Mouse (Mus musculus) liver, embryonic 11.5 days (tissue): ENCODE measurements around the gene Cldnd1. TPM values are rescaled to one million over a fixed set of nuclear protein-coding genes. Genes with fewer than 3 reads are reported as not detected.
A peak's percentile ranks its signal among the peaks of the same experiment; 100 is the strongest.

ENCODE experiments used
- ATAC-seq: fragments of 200-750 bp; cut with Nextera tagmentation; replicated peaks from 2 replicates; pipeline ENCODE4 v1.8.0; 2017; ENCODE audit warnings: moderate number of reproducible peaks, mild to moderate bottlenecking, moderate TSS enrichment, moderate library complexity; ENCODE audit not compliant: low FRiP score
- DNase-seq: peaks from one replicate; pipeline ENCODE4 v3.0.0-alpha.2; 2017; ENCODE audit warnings: low spot score
- H3K27ac ChIP-seq: fragments of 300-500 bp; sonication (generic); 2 replicates; pipeline ENCODE4 v1.5.1; 2014; ENCODE audit warnings: mild to moderate bottlenecking, low read depth, low read length, control low read depth
- H3K27me3 ChIP-seq: fragments of 300-500 bp; sonication (generic); replicated peaks from 2 replicates; pipeline ENCODE4 v1.6.1; 2014; ENCODE audit warnings: low read length, mixed read lengths; ENCODE audit not compliant: control insufficient read depth, insufficient read depth
- H3K36me3 ChIP-seq: fragments of 300-500 bp; sonication (generic); 2 replicates; pipeline ENCODE4 v1.6.1; 2014; ENCODE audit warnings: mild to moderate bottlenecking, low read length, moderate library complexity, mixed read lengths; ENCODE audit not compliant: control insufficient read depth, insufficient read depth
- H3K4me1 ChIP-seq: fragments of 300-500 bp; sonication (generic); replicated peaks from 2 replicates; pipeline ENCODE4 v1.6.1; 2014; ENCODE audit warnings: low read length, mixed read lengths; ENCODE audit not compliant: control insufficient read depth, insufficient read depth
- H3K4me2 ChIP-seq: fragments of 300-500 bp; sonication (generic); 2 replicates; pipeline ENCODE4 v1.6.1; 2014; ENCODE audit warnings: mild to moderate bottlenecking, control low read depth, moderate library complexity
- H3K4me3 ChIP-seq: fragments of 300-500 bp; sonication (generic); 2 replicates; pipeline ENCODE4 v1.5.1; 2014; ENCODE audit warnings: low read depth, low read length, control low read depth
- H3K9ac ChIP-seq: fragments of 300-500 bp; sonication (generic); 2 replicates; pipeline ENCODE4 v1.6.1; 2014; ENCODE audit warnings: low read depth, low read length, control low read depth
- H3K9me3 ChIP-seq: fragments of 300-500 bp; sonication (generic); 2 replicates; pipeline ENCODE4 v1.6.1; 2016; ENCODE audit warnings: low read length, inconsistent platforms, mixed read lengths; ENCODE audit not compliant: control insufficient read depth
- WGBS: fragments of 180-500 bp; shearing (Covaris S2); extraction: QIAGEN DNeasy Blood & Tissue Kit; methylation state at CpG from one replicate; pipeline ENCODE4 v1.1.7; 2014; 5-methylcytosine and 5-hydroxymethylcytosine counted together
- polyA plus RNA-seq: library from polyadenylated mRNA; unstranded; fragments of >200 nt; fragmentation: Nextera tagmentation; extraction: Ambion mirVana; gene quantifications from 2 replicates; pipeline ENCODE4 v1.2.1, GENCODE M21; 2014

The Cldnd1 gene
- polyA plus RNA-seq: 65.3 and 73.3 TPM in 2 replicates

DNA sequence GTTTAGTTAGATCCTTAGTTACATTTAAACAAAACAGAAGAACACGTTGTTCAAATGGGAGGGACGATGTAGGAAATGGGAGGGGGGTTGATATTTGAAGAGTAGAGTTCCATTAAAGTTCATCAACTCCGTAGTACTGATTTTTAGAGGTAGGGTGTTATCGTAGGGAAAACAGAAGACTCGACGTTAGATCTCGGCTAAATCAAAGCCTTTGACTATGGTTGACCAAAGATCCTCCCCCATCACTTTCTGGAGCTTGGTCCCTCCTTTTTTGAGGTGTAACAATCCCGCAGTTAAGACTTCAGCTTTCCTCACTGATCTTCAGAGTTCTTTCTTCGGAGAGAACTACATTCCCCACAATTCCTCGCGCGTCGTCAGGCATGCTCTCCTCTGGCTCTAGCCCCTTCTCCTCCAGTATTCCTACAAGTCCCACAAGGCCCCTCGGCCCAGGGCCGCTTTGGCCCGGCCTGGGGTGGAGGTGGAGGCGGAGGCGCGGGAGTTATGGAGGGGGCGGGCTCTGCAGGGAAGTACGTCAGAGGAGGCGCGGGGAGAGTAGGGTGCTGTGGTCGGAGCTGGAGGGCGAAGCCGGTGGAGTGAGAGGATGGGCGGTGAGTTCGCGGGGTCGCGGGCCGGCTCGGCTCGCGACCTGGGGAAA is at the start of gene Cldnd1:
Cldnd1 (plus strand) TSS at position 434 of the 655 bp plus-strand sequence.
- WGBS: 2% methylated on average over 33 of the region's 35 CpGs
- peak; percentile 100 for ATAC-seq

GRCm38 (mm10) chr16:58678660-58679059 is 49.0 kb upstream of the Cldnd1 start:
- 72% methylated on average over 7 of the region's 7 CpGs for WGBS
- no peak overlapping the region for H3K27ac ChIP-seq
- peaks cover 23% of the 10 kb centered on the region for H3K4me1 ChIP-seq
- DNase-seq (no peak), ATAC-seq (no peak)
- no peaks in the 10 kb centered on the region for H3K27me3 ChIP-seq
- H3K4me3 ChIP-seq: no peak overlapping the region
- no peak overlapping the region for H3K9ac ChIP-seq
- H3K36me3 ChIP-seq: peaks cover 44% of the 10 kb centered on the region
- H3K4me2 ChIP-seq: no peak overlapping the region
- no peaks in the 10 kb centered on the region for H3K9me3 ChIP-seq

More for the DNA sequence above, at the start of gene Cldnd1:
- peak within 1 kb of the TSS; percentile 72 for H3K9ac ChIP-seq
- H3K4me1 ChIP-seq: peaks cover 4% of the 10 kb centered on the region; the same call in 1 of the 2 replicates
- H3K27me3 ChIP-seq: no peaks in the 10 kb centered on the region
- peaks cover 20% of the 10 kb centered on the region for H3K36me3 ChIP-seq
- DNase-seq: peak; percentile 96
- H3K27ac ChIP-seq: peak within 1 kb of the TSS; percentile 63; the same call in 1 of the 2 replicates
- H3K4me2 ChIP-seq: peak within 1 kb of the TSS; percentile 77
- no peaks in the 10 kb centered on the region for H3K9me3 ChIP-seq
- H3K4me3 ChIP-seq: peak within 1 kb of the TSS; percentile 73

GRCm38 (mm10) chr16:58682046-58682445 is 45.7 kb upstream of the Cldnd1 start:
- Histone ChIP-seq H3K4me3 (no peak overlapping the region), H3K9ac (no peak overlapping the region), H3K36me3 (peaks cover 18% of the 10 kb centered on the region), H3K9me3 (no peaks in the 10 kb centered on the region), H3K4me1 (peaks cover 6% of the 10 kb centered on the region), H3K27me3 (no peaks in the 10 kb centered on the region), H3K27ac (no peak overlapping the region), H3K4me2 (no peak overlapping the region)
- 87% methylated on average over 6 of the region's 6 CpGs for WGBS
- peak; percentile 38; the same call in 1 of the 2 replicates for ATAC-seq
- DNase-seq: no peak

DNA sequence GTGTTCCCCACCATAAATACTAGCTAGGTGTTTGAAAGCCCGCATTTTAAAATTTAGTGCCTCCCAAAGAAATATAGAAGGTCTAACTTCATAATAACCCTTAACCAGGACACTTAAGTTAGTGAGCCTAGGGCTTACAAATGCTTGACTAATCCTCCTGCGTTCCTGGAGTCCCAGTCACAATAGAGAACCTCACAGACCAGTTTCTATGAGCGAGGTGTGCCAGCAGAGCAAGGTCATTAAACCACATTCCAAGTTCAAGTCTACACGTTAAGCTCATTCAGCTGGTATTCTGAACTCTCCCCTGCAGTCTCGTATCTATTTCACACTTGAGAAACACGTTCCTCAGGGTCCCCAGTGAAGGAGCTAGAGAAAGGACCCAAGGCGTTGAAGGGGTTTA is 44.8 kb upstream of the Cldnd1 start:
- ATAC-seq: no peak
- H3K27me3 ChIP-seq: no peaks in the 10 kb centered on the region
- H3K4me2 ChIP-seq: no peak overlapping the region
- H3K36me3 ChIP-seq: peaks cover 10% of the 10 kb centered on the region; the same call in 1 of the 2 replicates
- no peak overlapping the region for H3K4me3 ChIP-seq
- 82% methylated on average over 7 of the region's 7 CpGs for WGBS
- no peak overlapping the region for H3K27ac ChIP-seq
- no peak overlapping the region for H3K9ac ChIP-seq
- H3K9me3 ChIP-seq: no peaks in the 10 kb centered on the region
- no peak for DNase-seq
- H3K4me1 ChIP-seq: no peaks in the 10 kb centered on the region

DNA sequence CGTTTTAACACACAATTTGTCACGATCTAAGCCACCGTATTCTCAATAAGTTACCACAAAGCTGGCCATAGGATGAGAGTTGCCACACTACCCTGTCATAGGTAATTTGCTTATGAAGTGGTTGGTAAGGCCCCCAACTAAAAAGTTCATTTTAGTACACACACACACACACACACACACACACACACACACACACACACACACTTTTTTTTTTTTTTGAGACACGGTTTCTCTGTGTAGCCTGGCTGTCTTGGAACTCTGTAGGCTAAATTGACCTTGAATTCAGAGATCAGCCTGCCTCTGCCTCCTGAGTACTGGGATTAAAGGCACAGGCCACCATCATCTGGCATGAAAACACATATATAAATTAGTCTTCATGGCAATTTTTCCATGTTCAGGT is 43.8 kb upstream of the Cldnd1 start:
- H3K36me3 ChIP-seq: 0 out of 2 replicates have a peak, but pooled peaks cover 4% of the 10 kb centered on the region
- 88% methylated on average over 4 of the region's 4 CpGs for WGBS
- H3K9me3 ChIP-seq: no peaks in the 10 kb centered on the region
- no peak overlapping the region for H3K4me2 ChIP-seq
- no peaks in the 10 kb centered on the region for H3K27me3 ChIP-seq
- DNase-seq (no peak), ATAC-seq (no peak)
- no peak overlapping the region for H3K27ac ChIP-seq
- H3K4me3 ChIP-seq: no peak overlapping the region
- H3K9ac ChIP-seq: no peak overlapping the region
- H3K4me1 ChIP-seq: no peaks in the 10 kb centered on the region

DNA sequence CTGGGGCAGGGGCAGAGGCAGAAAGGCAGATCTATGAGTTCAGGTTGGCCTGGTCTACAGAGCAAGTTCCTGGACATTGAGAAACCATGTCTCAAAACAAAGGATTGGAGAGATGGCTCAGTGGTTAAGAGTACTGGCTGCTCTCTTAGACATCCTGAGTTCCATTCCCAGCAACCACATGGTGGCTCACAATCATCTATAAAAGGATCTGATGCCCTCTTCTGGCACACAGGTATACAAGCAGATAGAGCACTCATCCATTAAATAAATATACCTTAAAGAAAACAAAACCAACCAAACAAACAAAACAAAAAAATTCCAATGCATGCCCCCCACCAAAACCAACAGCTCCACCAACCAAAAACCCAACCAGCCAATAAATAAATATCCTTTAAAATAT is 43.2 kb upstream of the Cldnd1 start:
- no peaks in the 10 kb centered on the region for H3K4me1 ChIP-seq
- H3K4me2 ChIP-seq: no peak overlapping the region
- H3K36me3 ChIP-seq: 0 out of 2 replicates have a peak, but pooled peaks cover 4% of the 10 kb centered on the region
- H3K4me3 ChIP-seq: no peak overlapping the region
- no peak for DNase-seq
- no peak overlapping the region for H3K27ac ChIP-seq
- H3K9me3 ChIP-seq: no peaks in the 10 kb centered on the region
- no peak overlapping the region for H3K9ac ChIP-seq
- no peaks in the 10 kb centered on the region for H3K27me3 ChIP-seq
- no peak for ATAC-seq

- no peaks in the 10 kb centered on the region for H3K4me1 ChIP-seq
- H3K27ac ChIP-seq: no peak overlapping the region
- no peak overlapping the region for H3K4me3 ChIP-seq
- ATAC-seq: 0 out of 2 replicates have a peak, but pooled peaks have one; percentile 26
- H3K27me3 ChIP-seq: no peaks in the 10 kb centered on the region
- no peaks in the 10 kb centered on the region for H3K9me3 ChIP-seq
- no peak overlapping the region for H3K9ac ChIP-seq
- peak overlapping the region; percentile 20; the same call in 1 of the 2 replicates for H3K4me2 ChIP-seq
- DNase-seq: no peak
- no peaks in the 10 kb centered on the region for H3K36me3 ChIP-seq
- WGBS: 61% methylated on average over 20 of the region's 20 CpGs
Measured at GRCm38 (mm10) chr16:58685548-58686537, 41.9 kb upstream of the Cldnd1 start.

GRCm38 (mm10) chr16:58688534-58688933 is 39.2 kb upstream of the Cldnd1 start:
- 88% methylated on average over 1 of the region's 1 CpGs for WGBS
- ATAC-seq: no peak
- Histone ChIP-seq H3K4me2 (no peak overlapping the region), H3K36me3 (no peaks in the 10 kb centered on the region), H3K4me3 (no peak overlapping the region), H3K9me3 (no peaks in the 10 kb centered on the region), H3K27ac (no peak overlapping the region), H3K4me1 (no peaks in the 10 kb centered on the region), H3K27me3 (no peaks in the 10 kb centered on the region), H3K9ac (no peak overlapping the region)
- DNase-seq: no peak
